Comparison of ENCODE assay signal across 8 mouse cellular contexts in genomic region chr16:45158136-45158521, GRCm38 (mm10). TPM values are rescaled to one million over a fixed set of nuclear protein-coding genes. Genes with fewer than 3 reads are reported as not detected.
DNase-seq lines count a peak whose midpoint lies in the region; ATAC-seq lines count a peak whose summit lies in the region.

No protein-coding gene starts in this region.

- 3% methylated on average over 20 of the region's 20 CpGs for WGBS in hindbrain, embryonic 12.5 days

- peak overlapping the region; percentile 84 for H3K4me3 ChIP-seq in hindbrain, embryonic 12.5 days

- H3K36me3 ChIP-seq in hindbrain, embryonic 12.5 days = no peaks in the 10 kb centered on the region

- peak; percentile 76 for DNase-seq in adipocyte (ENCODE audit: low spot score)
- DNase-seq in cerebellum, postnatal 14 days = peak; percentile 87 to 88
- peak; percentile 54 to 67 for DNase-seq in frontal cortex, postnatal 10 days (ENCODE audit: low spot score in 2 of 2)
- peak; percentile 67 to 68 for DNase-seq in layer of hippocampus, postnatal 14 days (ENCODE audit: low spot score in 2 of 2)
- DNase-seq in lung, postnatal 10 days = peak; percentile 87
- DNase-seq in retina, postnatal 7 days (ENCODE audit: low read depth, low spot score) = peak; percentile 61
- DNase-seq in urinary bladder, postnatal 4 days (ENCODE audit: low spot score in 2 of 2) = peak; percentile 69 to 75

- peaks cover 20% of the 10 kb centered on the region for H3K4me1 ChIP-seq in hindbrain, embryonic 12.5 days

- peak overlapping the region; percentile 70 for H3K4me2 ChIP-seq in hindbrain, embryonic 12.5 days (replicated peaks)

- no peaks in the 10 kb centered on the region for H3K27me3 ChIP-seq in hindbrain, embryonic 12.5 days

- ATAC-seq in hindbrain, embryonic 12.5 days (ENCODE audit: low FRiP score) = peak; percentile 81

- H3K9me3 ChIP-seq in hindbrain, embryonic 12.5 days (replicated peaks) = no peaks in the 10 kb centered on the region

- H3K27ac ChIP-seq in hindbrain, embryonic 12.5 days = peak overlapping the region; percentile 95

- peak overlapping the region; percentile 68 for H3K9ac ChIP-seq in hindbrain, embryonic 12.5 days

RNA-seq across cellular contexts. Expression of gene Slc35a5, which starts 0.4 kb away (rescaled TPM):
- polyA plus RNA-seq in hindbrain, embryonic 12.5 days (2016; fragmentation: Nextera tagmentation; extraction: Ambion mirVana) = 24.9 and 25.4 TPM in 2 replicates
- 10 to 100 TPM; 53.8 to 54.7 TPM for total RNA-seq in layer of hippocampus, postnatal 14 days (2021)

RNA-seq across cellular contexts. Expression of gene Atg3, which starts 0.5 kb away (rescaled TPM):
- 42.3 and 44.6 TPM in 2 replicates for polyA plus RNA-seq in hindbrain, embryonic 12.5 days (2016; fragmentation: Nextera tagmentation; extraction: Ambion mirVana)
- 10 to 100 TPM; 43.2 to 45.1 TPM for total RNA-seq in layer of hippocampus, postnatal 14 days (2021)

Comparison
In these comparisons a context has a peak if more than half of its experiments do, and no peak if none do; other contexts are left out.
1. Peak in every context shown above with its lines: DNase-seq, ATAC-seq, H3K4me3 ChIP-seq and H3K27ac ChIP-seq.